Mouse (Mus musculus) forelimb bud, embryonic 11.5 days (tissue): ENCODE measurements around the gene Otop3.

Experiments
- DNase-seq: peaks from one replicate; pipeline ENCODE4 v3.0.0-alpha.2; 2012; ENCODE audit warnings: low read depth, low spot score

Otop3 gene

GRCm38 (mm10) chr11:115393721-115394325, 59.3 kb downstream of the Otop3 start:
- no peak for DNase-seq
